Mouse (Mus musculus): ENCODE measurements around the gene Limch1.

GRCm38 (mm10) chr5:66967147-66967546 lies 221.5 kb downstream of the Limch1 start:
- no peak for TF ChIP-seq MAFK (IDR thresholded peaks at IDR 0.05; ENCODE audit: insufficient read depth, low read depth, low read length)
- TF ChIP-seq HCFC1 (IDR thresholded peaks at IDR 0.05; ENCODE audit: borderline replicate concordance, insufficient read depth, low read length), result no peak
